Mouse (Mus musculus) ES-E14 (cell line): ENCODE data around the gene Slit3. TPM values are rescaled to one million over a fixed set of nuclear protein-coding genes. Genes with fewer than 3 reads are reported as not detected.

Source experiments
- DNase-seq: peaks from one replicate; pipeline ENCODE4 v3.0.0-alpha.2; 2013; ENCODE audit warnings: low read depth, low spot score
- H3K27ac ChIP-seq: 2 replicates; pipeline ENCODE4 v1.5.1; 2012; ENCODE audit warnings: low read depth, mild to moderate bottlenecking, low read length, moderate library complexity, mixed read lengths; ENCODE audit not compliant: poor library complexity, insufficient read depth, severe bottlenecking
- H3K36me3 ChIP-seq: 2 replicates; pipeline ENCODE4 v1.6.1; 2012; ENCODE audit warnings: mild to moderate bottlenecking, low read length, moderate library complexity, mixed read lengths; ENCODE audit not compliant: control insufficient read depth, poor library complexity, insufficient read depth, severe bottlenecking
- H3K4me1 ChIP-seq, 2 experiments: fragments of 150-350 bp in 1 of 2; sonication (generic) in 1 of 2; 2 replicates each; pipeline ENCODE4 v1.6.1; 2012; ENCODE audit warnings: low read length in 2 of 2, mild to moderate bottlenecking in 1 of 2, mixed read lengths in 1 of 2; ENCODE audit not compliant: control insufficient read depth in 2 of 2, insufficient read depth in 2 of 2, poor library complexity in 1 of 2
- H3K4me3 ChIP-seq, 2 experiments: fragments of 150-350 bp in 1 of 2; sonication (generic) in 1 of 2; 2 replicates each; pipeline ENCODE4 v1.5.1; 2012; ENCODE audit warnings: low read length in 2 of 2, low read depth in 1 of 2, mild to moderate bottlenecking in 1 of 2, mixed read lengths in 1 of 2; ENCODE audit not compliant: insufficient read depth in 1 of 2, poor library complexity in 1 of 2, severe bottlenecking in 1 of 2
- H3K9ac ChIP-seq: 2 replicates; pipeline ENCODE4 v1.6.1; 2012; ENCODE audit warnings: low read depth, mild to moderate bottlenecking, low read length, mixed read lengths; ENCODE audit not compliant: poor library complexity, insufficient read depth, severe bottlenecking
- H3K9me3 ChIP-seq: fragments of 150-350 bp; sonication (generic); 2 replicates; pipeline ENCODE4 v1.6.1; 2012; ENCODE audit warnings: low read depth, mild to moderate bottlenecking, low read length; ENCODE audit not compliant: control insufficient read depth, insufficient read depth
- CHD2 ChIP-seq: IDR thresholded peaks from 2 replicates; pipeline ENCODE4 v1.6.1; 2014; ENCODE audit warnings: mild to moderate bottlenecking, low read depth, low read length, inconsistent platforms
- HCFC1 ChIP-seq: IDR thresholded peaks from 2 replicates; pipeline ENCODE4 v1.6.1; 2012; ENCODE audit warnings: low read length, inconsistent platforms, borderline replicate concordance; ENCODE audit not compliant: insufficient read depth
- MAFK ChIP-seq: IDR thresholded peaks from 2 replicates; pipeline ENCODE4 v1.6.1; 2014; ENCODE audit warnings: mild to moderate bottlenecking, low read depth, low read length, inconsistent platforms; ENCODE audit not compliant: insufficient read depth
- ZC3H11A ChIP-seq: IDR thresholded peaks from 2 replicates; pipeline ENCODE4 v1.6.1; 2012; ENCODE audit warnings: low read depth, mild to moderate bottlenecking, inconsistent platforms, low read length, borderline replicate concordance
- ZNF384 ChIP-seq: IDR thresholded peaks from 2 replicates; pipeline ENCODE4 v1.6.1; 2012; ENCODE audit warnings: low read depth, low read length, inconsistent platforms
- in situ Hi-C, 2 experiments: fragments of 600-800 bp; cut with MboI; formaldehyde crosslinking; loops; one replicate each; pipeline ENCODE4 v1.15.1; 2025; ENCODE audit warnings: low sequenced_read_pairs in 2 of 2, inconsistent platforms in 1 of 2; ENCODE audit not compliant: unreplicated experiment in 2 of 2
- total RNA-seq: library from RNA; depleted of rRNA; stranded (reverse); fragments of 300-350 nt; gene quantifications from 2 replicates; pipeline ENCODE4 v1.2.3, GENCODE M21; 2012

The Slit3 gene
- total RNA-seq, 1 experiment, result 3.7 TPM

GRCm38 (mm10) chr11:35262289-35262941 lies 141.4 kb downstream of the Slit3 start:
- Histone ChIP-seq H3K36me3 (no peaks in the 10 kb centered on the region), H3K9me3 (no peaks in the 10 kb centered on the region)
- TF ChIP-seq CHD2 (no peak), MAFK (no peak), HCFC1 (no peak), ZC3H11A (no peak)

GRCm38 (mm10) chr11:35264749-35265148 lies 143.7 kb downstream of the Slit3 start:
- no peak for DNase-seq
- Histone ChIP-seq H3K9me3 (no peaks in the 10 kb centered on the region), H3K36me3 (no peaks in the 10 kb centered on the region), H3K4me1 (no peaks in the 10 kb centered on the region), H3K4me3 (no peak overlapping the region), H3K9ac (no peak overlapping the region), H3K27ac (no peak overlapping the region)
- in situ Hi-C loops, result no loop called here
- TF ChIP-seq HCFC1 (no peak), CHD2 (no peak), MAFK (no peak), ZC3H11A (no peak), ZNF384 (no peak)

More at GRCm38 (mm10) chr11:35262289-35262941, 141.4 kb downstream of the Slit3 start:
- in situ Hi-C loops, result no loop called here
- H3K27ac ChIP-seq, result no peak overlapping the region
- H3K4me1 ChIP-seq, result no peaks in the 10 kb centered on the region
- DNase-seq, result no peak
- no peak overlapping the region for H3K9ac ChIP-seq
- no peak overlapping the region for H3K4me3 ChIP-seq

GRCm38 (mm10) chr11:35270396-35270795 lies 149.4 kb downstream of the Slit3 start:
- Histone ChIP-seq H3K4me3 (no peak overlapping the region), H3K9me3 (no peaks in the 10 kb centered on the region), H3K9ac (no peak overlapping the region), H3K36me3 (no peaks in the 10 kb centered on the region), H3K4me1 (no peaks in the 10 kb centered on the region), H3K27ac (no peak overlapping the region)
- in situ Hi-C loops, result no loop called here
- no peak for DNase-seq
- no peak for TF ChIP-seq ZNF384
- no peak for TF ChIP-seq CHD2
- no peak for TF ChIP-seq ZC3H11A
- no peak for TF ChIP-seq MAFK
- no peak for TF ChIP-seq HCFC1

GRCm38 (mm10) chr11:35273416-35273815 lies 152.4 kb downstream of the Slit3 start:
- no peak for TF ChIP-seq CHD2
- no peak for TF ChIP-seq MAFK
- TF ChIP-seq ZC3H11A, result no peak
- no peak for TF ChIP-seq HCFC1
- no peak for TF ChIP-seq ZNF384
- no peaks in the 10 kb centered on the region for H3K9me3 ChIP-seq
- in situ Hi-C loops, result no loop called here
- no peak for DNase-seq
- H3K4me3 ChIP-seq, result no peak overlapping the region
- H3K9ac ChIP-seq, result no peak overlapping the region
- no peak overlapping the region for H3K27ac ChIP-seq
- H3K4me1 ChIP-seq, result no peaks in the 10 kb centered on the region
- H3K36me3 ChIP-seq, result no peaks in the 10 kb centered on the region

- in situ Hi-C loops, result no loop called here
- no peaks in the 10 kb centered on the region for H3K4me1 ChIP-seq
- H3K9ac ChIP-seq, result no peak overlapping the region
- no peaks in the 10 kb centered on the region for H3K9me3 ChIP-seq
- no peaks in the 10 kb centered on the region for H3K36me3 ChIP-seq
- TF ChIP-seq ZC3H11A (no peak), ZNF384 (no peak), MAFK (no peak), CHD2 (no peak), HCFC1 (no peak)
- DNase-seq, result no peak
- no peak overlapping the region for H3K27ac ChIP-seq
- no peak overlapping the region for H3K4me3 ChIP-seq
Measured at GRCm38 (mm10) chr11:35274036-35274435, 153.0 kb downstream of the Slit3 start.
